Mouse (Mus musculus) cerebellum, adult 2 months (tissue): ENCODE measurements around the gene Cmah. TPM values are rescaled to one million over a fixed set of nuclear protein-coding genes. Genes with fewer than 3 reads are reported as not detected.
A peak's percentile ranks its signal among the peaks of the same experiment; 100 is the strongest.

Source experiments
- DNase-seq, 2 experiments: peaks; one replicate each; pipeline ENCODE4 v3.0.0; 2021
- H3K27ac ChIP-seq: fragments of 200-500 bp; 2 replicates; pipeline ENCODE4 v1.5.1; 2012; ENCODE audit warnings: low read length, control low read depth, inconsistent platforms; ENCODE audit not compliant: insufficient read depth
- H3K27me3 ChIP-seq: fragments of 200-500 bp; 2 replicates; pipeline ENCODE4 v1.6.1; 2012; ENCODE audit warnings: inconsistent platforms, mild to moderate bottlenecking, low read length, moderate library complexity; ENCODE audit not compliant: control insufficient read depth, insufficient read depth
- H3K4me1 ChIP-seq: fragments of 200-500 bp; 2 replicates; pipeline ENCODE4 v1.6.1; 2011; ENCODE audit warnings: low read length; ENCODE audit not compliant: control insufficient read depth, insufficient read depth
- H3K4me3 ChIP-seq: fragments of 200-500 bp; replicated peaks from 2 replicates; pipeline ENCODE3; 2011; ENCODE audit warnings: mild to moderate bottlenecking, low read depth, low read length, control low read depth; ENCODE audit not compliant: insufficient read depth
- CTCF ChIP-seq: fragments of 200-500 bp; IDR thresholded peaks from 2 replicates; pipeline ENCODE4 v1.5.1; 2011; ENCODE audit warnings: low read depth, mild to moderate bottlenecking, control low read depth, low read length, moderate library complexity, borderline replicate concordance; ENCODE audit not compliant: insufficient read depth
- POLR2A ChIP-seq: fragments of 200-500 bp; IDR thresholded peaks from 2 replicates; pipeline ENCODE4 v1.6.1; 2011; ENCODE audit warnings: low read length, control low read depth, borderline replicate concordance; ENCODE audit not compliant: insufficient read depth
- WGBS: fragments of 180-500 bp; shearing (Covaris S2); methylation state at CpG from one replicate; pipeline ENCODE4 v1.1.7; 2018; 5-methylcytosine and 5-hydroxymethylcytosine counted together
- polyA plus RNA-seq: library from polyadenylated mRNA; depleted of rRNA; stranded (reverse); fragments of >200 nt; gene quantifications from 2 replicates; pipeline ENCODE4 v1.2.3, GENCODE M21; 2012

Cmah gene
- polyA plus RNA-seq, 1 experiment: 0.05 TPM

GRCm38 (mm10) chr13:24498342-24498741 lies 171.1 kb downstream of the Cmah start:
- Histone ChIP-seq H3K4me3 (no peak overlapping the region), H3K27me3 (no peaks in the 10 kb centered on the region; the same call in 1 of the 2 replicates), H3K27ac (no peak overlapping the region), H3K4me1 (no peaks in the 10 kb centered on the region)
- DNase-seq: no peak
- TF ChIP-seq CTCF (no peak), POLR2A (no peak)
- 81% methylated on average over 6 of the region's 6 CpGs for WGBS

DNA sequence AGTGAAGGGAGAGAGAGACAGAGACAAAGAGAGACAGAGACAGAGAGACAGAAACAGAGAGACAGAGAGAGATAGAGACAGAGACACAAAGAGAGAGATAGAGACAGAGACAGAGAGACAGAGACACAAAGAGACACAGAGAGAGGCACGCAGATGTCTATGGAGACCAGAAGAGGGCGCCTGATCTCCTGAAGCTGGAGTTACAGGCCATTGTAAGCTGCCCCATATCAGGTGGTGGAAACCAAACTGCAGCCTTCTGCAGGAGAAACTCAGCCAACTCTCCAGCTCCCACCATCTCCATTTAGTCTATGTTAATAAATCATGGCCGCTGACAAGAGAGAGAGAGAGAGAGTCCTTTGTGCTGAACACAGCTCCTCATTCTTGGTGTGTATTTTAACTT lies 172.3 kb downstream of the Cmah start:
- no peak overlapping the region for H3K4me3 ChIP-seq
- no peak for DNase-seq
- 45% methylated on average over 3 of the region's 3 CpGs for WGBS
- no peaks in the 10 kb centered on the region for H3K4me1 ChIP-seq
- no peaks in the 10 kb centered on the region; the same call in 1 of the 2 replicates for H3K27me3 ChIP-seq
- H3K27ac ChIP-seq: no peak overlapping the region
- peak; percentile 40; the same call in 1 of the 2 replicates for TF ChIP-seq CTCF
- no peak for TF ChIP-seq POLR2A

GRCm38 (mm10) chr13:24501179-24501905 lies 174.1 kb downstream of the Cmah start:
- H3K27ac ChIP-seq: no peak overlapping the region
- no peak overlapping the region for H3K4me3 ChIP-seq
- no peaks in the 10 kb centered on the region for H3K27me3 ChIP-seq
- DNase-seq: no peak
- TF ChIP-seq CTCF (no peak), POLR2A (no peak)
- WGBS: 70% methylated on average over 25 of the region's 25 CpGs
- H3K4me1 ChIP-seq: no peaks in the 10 kb centered on the region; the same call in 1 of the 2 replicates

DNA sequence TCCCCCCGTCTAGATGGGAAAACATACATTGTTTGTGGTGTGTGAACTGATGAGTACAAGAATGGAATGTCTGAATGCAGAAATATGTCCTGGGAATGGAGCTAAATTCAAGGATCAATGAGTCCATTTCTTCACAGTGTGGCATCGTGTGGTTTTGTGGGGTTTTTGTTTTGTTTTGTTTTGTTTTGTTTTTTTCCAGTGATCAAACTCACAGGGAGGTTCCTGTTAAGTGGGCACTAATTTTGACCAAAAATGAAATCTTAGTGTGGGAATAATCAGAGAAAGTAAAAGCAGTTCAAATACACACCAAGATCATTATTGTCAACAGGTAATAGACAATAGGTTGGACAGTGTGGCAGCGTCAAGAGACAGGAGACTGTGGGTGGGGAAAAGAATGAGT lies 174.7 kb downstream of the Cmah start:
- H3K27me3 ChIP-seq: no peaks in the 10 kb centered on the region
- no peak overlapping the region for H3K27ac ChIP-seq
- DNase-seq: no peak
- WGBS: 86% methylated on average over 3 of the region's 3 CpGs
- no peak for TF ChIP-seq POLR2A
- TF ChIP-seq CTCF: no peak
- no peak overlapping the region for H3K4me3 ChIP-seq
- H3K4me1 ChIP-seq: no peaks in the 10 kb centered on the region; the same call in 1 of the 2 replicates

DNA sequence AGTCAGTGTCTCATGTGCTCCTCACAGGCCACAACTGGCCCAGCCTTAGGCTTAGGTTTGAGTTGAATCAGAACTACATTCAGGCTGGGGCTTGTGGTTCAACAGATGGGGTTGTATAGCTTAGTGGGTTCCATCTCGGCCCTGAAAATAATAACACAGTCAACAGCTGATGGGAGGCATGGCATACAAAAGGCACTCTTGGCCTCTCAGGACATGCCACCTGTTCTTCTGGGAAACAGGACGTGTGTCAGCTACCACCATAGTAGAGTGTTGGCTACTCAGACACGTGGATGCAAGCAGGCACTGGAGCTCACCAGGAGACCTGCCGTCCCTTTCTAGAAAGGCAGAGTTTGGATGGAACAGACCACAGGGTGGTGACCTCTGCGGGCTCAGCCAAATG lies 178.6 kb downstream of the Cmah start:
- DNase-seq: no peak
- H3K27me3 ChIP-seq: no peaks in the 10 kb centered on the region
- no peak overlapping the region for H3K27ac ChIP-seq
- no peak for TF ChIP-seq POLR2A
- no peak for TF ChIP-seq CTCF
- WGBS: 17% methylated on average over 5 of the region's 5 CpGs
- H3K4me3 ChIP-seq: no peak overlapping the region
- no peaks in the 10 kb centered on the region; the same call in 1 of the 2 replicates for H3K4me1 ChIP-seq

GRCm38 (mm10) chr13:24507156-24507555 lies 180.0 kb downstream of the Cmah start:
- H3K27ac ChIP-seq: no peak overlapping the region
- 61% methylated on average over 6 of the region's 6 CpGs for WGBS
- DNase-seq: no peak
- no peaks in the 10 kb centered on the region for H3K27me3 ChIP-seq
- H3K4me1 ChIP-seq: no peaks in the 10 kb centered on the region; the same call in 1 of the 2 replicates
- H3K4me3 ChIP-seq: no peak overlapping the region
- TF ChIP-seq CTCF: no peak
- TF ChIP-seq POLR2A: no peak

DNA sequence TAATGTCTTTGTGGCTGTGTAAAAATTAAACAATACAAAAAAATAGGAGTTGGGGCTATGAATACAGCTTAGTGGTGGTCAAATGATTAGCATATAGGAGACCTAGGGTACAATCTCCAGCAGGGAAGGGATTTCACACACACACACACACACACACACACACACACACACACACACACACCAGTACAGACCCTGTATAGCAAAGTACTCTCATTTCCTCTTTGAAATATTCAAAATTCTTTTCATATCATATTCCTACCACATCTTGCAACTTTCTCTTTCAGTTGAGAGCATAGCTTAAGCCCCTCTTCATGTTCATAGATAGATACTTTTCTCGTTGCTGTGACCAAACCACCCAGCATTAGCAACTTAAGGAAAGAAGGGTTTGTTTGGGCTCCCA lies 181.7 kb downstream of the Cmah start:
- no peaks in the 10 kb centered on the region for H3K27me3 ChIP-seq
- no peak for TF ChIP-seq POLR2A
- TF ChIP-seq CTCF: no peak
- 50% methylated on average over 1 of the region's 1 CpGs for WGBS
- no peak overlapping the region for H3K27ac ChIP-seq
- no peaks in the 10 kb centered on the region; the same call in 1 of the 2 replicates for H3K4me1 ChIP-seq
- H3K4me3 ChIP-seq: no peak overlapping the region
- DNase-seq: no peak

DNA sequence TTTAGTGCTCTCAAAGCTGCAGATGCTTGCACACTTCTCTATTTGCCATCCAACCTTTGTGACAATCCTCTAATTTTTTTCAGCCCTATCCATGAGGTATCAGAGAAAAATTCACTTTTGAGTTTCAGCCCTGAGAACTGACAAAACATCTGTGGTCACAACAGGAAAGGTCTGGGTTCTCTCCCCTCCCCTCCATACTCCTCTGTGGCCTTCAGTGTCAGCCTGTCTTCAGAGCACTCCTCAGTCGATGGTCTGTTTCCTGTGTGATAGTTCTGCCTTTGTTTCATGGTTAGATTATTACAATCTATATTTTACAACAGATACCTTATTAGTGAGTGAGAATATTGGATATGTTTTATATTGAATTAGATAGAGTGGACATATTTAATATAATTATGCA lies 184.2 kb downstream of the Cmah start:
- H3K4me3 ChIP-seq: no peak overlapping the region
- no peaks in the 10 kb centered on the region for H3K27me3 ChIP-seq
- TF ChIP-seq POLR2A (no peak), CTCF (no peak)
- no peak overlapping the region for H3K27ac ChIP-seq
- no peak for DNase-seq
- 91% methylated on average over 1 of the region's 1 CpGs for WGBS
- no peaks in the 10 kb centered on the region for H3K4me1 ChIP-seq
